Mouse (Mus musculus): Measurements from ENCODE around the gene C330007P06Rik.
"Not testable (repeated sequence)": the region's sequence is repeated elsewhere in the genome, so short reads cannot be mapped to it uniquely, and the experiment has no call there.

C330007P06Rik gene

DNA sequence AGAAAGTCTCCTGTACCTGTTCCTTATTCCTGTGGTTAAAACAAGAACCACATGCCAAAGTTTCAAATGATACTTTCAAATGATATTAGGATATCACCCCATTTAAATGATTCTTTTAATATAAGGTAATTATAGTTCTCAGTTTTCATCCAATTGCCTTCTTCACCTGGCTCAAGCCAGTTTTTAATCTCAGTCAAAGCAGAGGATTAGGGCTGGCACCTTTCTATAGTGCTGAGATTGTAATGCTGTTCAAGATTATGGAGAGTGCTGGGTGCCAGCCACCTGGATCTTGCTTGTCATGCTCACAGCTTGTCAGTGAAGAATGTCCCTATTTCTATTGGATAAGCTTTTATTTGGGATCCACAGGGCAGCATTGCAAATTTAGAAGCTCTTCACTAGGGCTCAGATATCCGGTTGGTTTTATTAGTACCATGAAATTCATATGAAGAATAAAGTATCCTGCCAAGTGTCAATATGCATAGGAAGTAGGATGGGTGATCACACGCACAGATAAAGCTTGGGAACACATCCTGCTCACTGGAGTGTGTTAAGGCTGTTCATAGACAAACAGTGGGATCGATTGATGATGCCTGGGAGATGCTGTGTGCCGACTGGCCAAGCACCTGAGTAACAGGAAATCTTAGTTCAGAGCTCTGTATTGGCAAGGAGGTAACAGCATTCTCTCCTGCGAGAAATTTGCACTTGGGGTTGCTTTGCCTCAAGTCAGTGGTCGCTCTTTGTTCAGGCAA is 74.6 kb downstream of the C330007P06Rik start:
- peak; percentile 12 for DNase-seq (ENCODE audit: low read depth, low spot score)

GRCm38 (mm10) chrX:36796734-36797133 is 77.2 kb downstream of the C330007P06Rik start:
- not testable (repeated sequence) for DNase-seq (ENCODE audit: low read depth, low spot score)

DNA sequence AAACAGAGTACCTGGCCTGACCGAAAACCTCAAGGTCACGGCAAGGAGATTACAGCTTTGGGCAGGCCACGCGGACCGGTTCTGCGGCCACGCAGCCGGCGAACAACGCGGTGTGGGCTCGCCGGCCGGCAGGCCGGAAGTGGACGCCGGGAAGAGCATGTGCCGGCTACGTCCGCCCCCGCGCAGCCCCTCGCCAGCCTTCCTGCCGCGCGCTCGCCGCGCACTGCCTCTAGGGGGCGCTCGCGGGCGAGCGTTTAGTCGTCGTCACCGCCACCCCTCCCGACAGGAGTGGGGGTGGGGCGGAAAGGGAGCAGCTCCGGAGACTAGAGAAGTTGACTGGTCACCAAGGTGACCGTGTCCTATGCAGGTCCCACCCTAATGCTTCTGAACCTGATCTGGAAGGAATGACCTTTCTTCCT is 77.7 kb downstream of the C330007P06Rik start:
- peak; percentile 91 for DNase-seq (ENCODE audit: low read depth, low spot score)

DNA sequence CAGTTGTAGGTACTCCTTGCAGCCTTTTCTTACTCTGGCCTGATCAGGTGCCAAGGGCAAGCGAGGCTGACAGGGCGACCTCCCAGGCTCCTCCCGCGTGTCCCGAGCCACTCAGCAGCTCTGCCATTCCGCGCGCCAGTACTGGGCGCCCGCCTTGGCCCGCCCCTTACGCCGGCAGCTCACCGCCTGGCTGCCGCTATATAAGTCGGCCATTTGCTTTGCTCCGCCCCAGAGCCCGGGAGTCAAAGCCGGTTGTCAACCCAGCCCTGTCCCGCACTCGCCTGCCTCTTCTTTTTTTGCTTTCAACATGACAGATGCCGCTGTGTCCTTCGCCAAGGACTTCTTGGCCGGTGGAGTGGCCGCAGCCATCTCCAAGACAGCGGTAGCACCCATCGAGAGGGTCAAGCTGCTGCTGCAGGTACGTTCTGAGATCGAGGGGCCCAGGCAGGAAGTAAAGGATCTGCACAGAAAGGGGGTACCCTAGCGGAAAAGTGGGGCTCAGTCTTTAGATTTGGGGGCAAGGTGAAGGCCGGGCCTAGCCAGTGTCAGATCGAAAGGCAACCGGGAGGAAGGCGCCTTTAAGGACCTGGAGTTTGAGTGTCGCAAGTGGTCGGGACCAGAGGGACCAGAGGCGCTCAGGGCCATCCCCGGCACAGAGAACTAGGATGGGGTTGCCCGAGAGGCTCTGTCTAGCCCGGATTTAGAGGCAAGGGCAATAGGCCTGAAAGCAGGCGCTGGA is 78.3 kb downstream of the C330007P06Rik start, which contains the start of gene Slc25a5:
TSS of gene Slc25a5 (plus strand) at position 228 of the 739 bp plus-strand sequence.
- DNase-seq (ENCODE audit: low read depth, low spot score) = peak; percentile 94

GRCm38 (mm10) chrX:36794571-36794970 is 79.3 kb downstream of the C330007P06Rik start:
- DNase-seq (ENCODE audit: low read depth, low spot score) = peak; percentile 19

GRCm38 (mm10) chrX:36789360-36789759 is 84.6 kb downstream of the C330007P06Rik start:
- peak; percentile 23 for DNase-seq (ENCODE audit: low read depth, low spot score)

DNA sequence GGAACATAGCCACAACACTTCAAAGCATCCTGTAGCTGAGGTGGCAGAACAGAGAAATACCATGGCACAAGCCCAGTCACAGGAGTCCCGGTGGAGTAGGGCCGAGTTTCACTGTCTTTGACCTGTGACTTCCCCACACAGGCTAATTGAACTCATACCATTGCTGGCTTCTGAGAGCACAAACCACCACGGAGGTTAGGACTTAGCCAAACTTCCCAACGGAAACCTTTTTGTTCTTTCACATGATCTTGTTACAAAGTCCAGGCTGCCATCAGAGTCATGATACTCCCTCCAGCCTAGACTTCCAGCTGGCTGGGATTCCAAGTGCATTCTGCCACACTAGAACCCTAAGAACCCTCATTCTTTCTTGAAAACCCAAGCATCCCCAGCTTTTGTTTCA is 96.2 kb downstream of the C330007P06Rik start:
- no peak for DNase-seq (ENCODE audit: low read depth, low spot score)

- DNase-seq (ENCODE audit: low read depth, low spot score) = peak; percentile 58
These were observed 98.4 kb downstream of the C330007P06Rik start for GRCm38 (mm10) chrX:36775520-36775919.
